Mouse (Mus musculus) neural tube, embryonic 14.5 days (tissue): ENCODE data around the gene Got2. TPM values are rescaled to one million over a fixed set of nuclear protein-coding genes. Genes with fewer than 3 reads are reported as not detected.
A peak's percentile ranks its signal among the peaks of the same experiment; 100 is the strongest.

Source experiments
- ATAC-seq: fragments of 200-750 bp; cut with Nextera tagmentation; 2 replicates; pipeline ENCODE4 v1.8.0; 2017; ENCODE audit warnings: low read depth, mild to moderate bottlenecking, moderate TSS enrichment, moderate library complexity
- H3K27ac ChIP-seq: fragments of 300-500 bp; sonication (generic); 2 replicates; pipeline ENCODE4 v1.5.1; 2014; ENCODE audit warnings: low read depth, mild to moderate bottlenecking, control low read depth, low read length, moderate library complexity, mixed read lengths
- H3K27me3 ChIP-seq: fragments of 300-500 bp; sonication (generic); 2 replicates; pipeline ENCODE4 v1.6.1; 2014; ENCODE audit warnings: low read length; ENCODE audit not compliant: control insufficient read depth, insufficient read depth
- H3K36me3 ChIP-seq: fragments of 300-500 bp; sonication (generic); 2 replicates; pipeline ENCODE4 v1.6.1; 2014; ENCODE audit warnings: low read length, mixed read lengths; ENCODE audit not compliant: control insufficient read depth, insufficient read depth
- H3K4me1 ChIP-seq: fragments of 300-500 bp; sonication (generic); 2 replicates; pipeline ENCODE4 v1.6.1; 2014; ENCODE audit warnings: low read length; ENCODE audit not compliant: control insufficient read depth, insufficient read depth
- H3K4me2 ChIP-seq: fragments of 300-500 bp; sonication (generic); 2 replicates; pipeline ENCODE4 v1.6.1; 2014; ENCODE audit warnings: mild to moderate bottlenecking, low read depth, low read length, control low read depth
- H3K4me3 ChIP-seq: fragments of 300-500 bp; sonication (generic); 2 replicates; pipeline ENCODE4 v1.5.1; 2014; ENCODE audit warnings: low read depth, low read length, control low read depth, mixed read lengths
- H3K9ac ChIP-seq: fragments of 300-500 bp; sonication (generic); replicated peaks from 2 replicates; pipeline ENCODE4 v1.6.1; 2014; ENCODE audit warnings: low read depth, mild to moderate bottlenecking, control low read depth, low read length, mixed read lengths
- H3K9me3 ChIP-seq: fragments of 300-500 bp; sonication (generic); 2 replicates; pipeline ENCODE4 v1.6.1; 2016; ENCODE audit warnings: low read length; ENCODE audit not compliant: control insufficient read depth
- WGBS: fragments of 180-500 bp; shearing (Covaris S2); extraction: QIAGEN DNeasy Blood & Tissue Kit; methylation state at CpG from one replicate; pipeline ENCODE4 v1.1.7; 2014; 5-methylcytosine and 5-hydroxymethylcytosine counted together
- polyA plus RNA-seq: library from polyadenylated mRNA; unstranded; fragments of >200 nt; fragmentation: Nextera tagmentation; extraction: Ambion mirVana; gene quantifications from 2 replicates; pipeline ENCODE4 v1.2.1, GENCODE M21; 2014

Gene Got2
- polyA plus RNA-seq = 90.2 and 104 TPM in 2 replicates

DNA sequence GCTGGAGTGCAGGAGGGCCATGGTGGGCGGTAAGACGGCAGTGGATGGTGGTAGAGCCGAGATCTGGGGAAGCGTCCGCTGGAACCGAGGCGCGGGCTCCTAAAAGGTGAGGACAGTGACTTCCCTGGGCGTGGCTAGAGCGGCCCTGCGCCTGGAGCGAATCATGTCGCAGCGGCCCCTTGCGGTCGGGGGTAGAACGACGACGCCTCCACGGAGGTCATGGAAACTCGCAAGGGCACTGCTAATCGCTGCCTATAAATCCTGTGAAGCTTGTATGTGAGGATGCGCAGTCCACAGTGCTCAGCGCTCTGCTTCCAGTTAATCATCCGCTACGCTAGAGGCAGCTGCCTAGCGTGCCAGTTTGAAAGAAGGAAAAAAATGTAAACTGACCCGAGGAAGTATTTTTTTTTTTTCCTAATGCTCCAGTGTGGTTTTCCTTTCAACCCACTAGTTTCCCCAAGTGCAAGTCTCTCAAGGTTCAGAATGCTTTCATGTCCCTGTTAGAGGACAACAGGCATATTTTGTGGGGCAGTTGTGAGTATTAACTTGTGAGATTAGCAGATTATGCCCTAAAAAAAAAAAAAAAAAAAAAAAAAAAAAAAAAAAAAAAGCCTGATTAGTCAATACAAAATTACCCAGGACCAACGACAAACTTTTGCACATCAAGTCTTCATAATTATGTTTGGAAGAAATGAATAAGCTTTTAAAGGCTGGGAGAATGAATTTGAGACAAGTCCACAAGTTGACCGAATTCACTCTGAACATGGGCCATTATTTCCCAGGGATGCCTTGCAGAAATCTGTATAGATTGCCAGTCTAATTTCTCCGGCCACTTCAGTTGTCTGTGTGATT, at the start of gene Got2:
Gene Got2 (minus strand): TSS at position 263 of the 852 bp plus-strand sequence.
- Histone ChIP-seq H3K27ac (peak within 1 kb of the TSS; percentile 81), H3K27me3 (no peaks in the 10 kb centered on the region), H3K9me3 (no peaks in the 10 kb centered on the region), H3K4me1 (peaks cover 15% of the 10 kb centered on the region), H3K9ac (peak within 1 kb of the TSS; percentile 80), H3K4me2 (peak within 1 kb of the TSS; percentile 84), H3K36me3 (no peaks in the 10 kb centered on the region), H3K4me3 (peak within 1 kb of the TSS; percentile 98)
- peak; percentile 92 for ATAC-seq
- WGBS = 8% methylated on average over 31 of the region's 31 CpGs

- no peak overlapping the region for H3K9ac ChIP-seq
- H3K36me3 ChIP-seq = no peaks in the 10 kb centered on the region
- WGBS = 95% methylated on average over 5 of the region's 5 CpGs
- no peak for ATAC-seq
- no peak overlapping the region for H3K4me2 ChIP-seq
- no peak overlapping the region for H3K27ac ChIP-seq
- no peak overlapping the region for H3K4me3 ChIP-seq
- no peaks in the 10 kb centered on the region for H3K9me3 ChIP-seq
- no peaks in the 10 kb centered on the region for H3K4me1 ChIP-seq
- no peaks in the 10 kb centered on the region for H3K27me3 ChIP-seq
Measured at GRCm38 (mm10) chr8:95932841-95933240, 44.5 kb upstream of the Got2 start.

DNA sequence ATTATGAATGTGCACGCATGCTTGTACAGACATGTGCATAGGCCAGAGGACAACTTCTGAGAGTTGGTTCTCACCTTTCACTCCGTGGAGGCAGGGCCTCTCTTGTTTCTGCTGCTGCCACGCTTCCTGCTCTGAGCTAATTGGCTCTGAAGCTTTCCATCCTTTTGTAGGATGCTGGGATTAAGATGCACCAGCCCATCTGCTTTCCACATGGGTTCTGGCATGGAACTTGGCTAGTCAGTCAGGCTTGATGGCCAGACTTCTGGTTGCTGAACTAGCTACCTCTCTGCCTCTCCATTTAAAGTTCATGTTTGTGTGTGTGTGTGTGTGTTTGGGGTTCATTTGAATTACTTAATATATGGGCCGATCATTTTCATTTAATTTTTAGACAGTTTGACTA, 41.5 kb upstream of the Got2 start:
- H3K36me3 ChIP-seq = no peaks in the 10 kb centered on the region
- H3K9me3 ChIP-seq = no peaks in the 10 kb centered on the region
- WGBS = 74% methylated on average over 4 of the region's 4 CpGs
- H3K4me1 ChIP-seq = no peaks in the 10 kb centered on the region
- no peak overlapping the region for H3K4me3 ChIP-seq
- H3K27ac ChIP-seq = no peak overlapping the region
- no peak overlapping the region for H3K9ac ChIP-seq
- no peak for ATAC-seq
- H3K27me3 ChIP-seq = no peaks in the 10 kb centered on the region
- H3K4me2 ChIP-seq = no peak overlapping the region

DNA sequence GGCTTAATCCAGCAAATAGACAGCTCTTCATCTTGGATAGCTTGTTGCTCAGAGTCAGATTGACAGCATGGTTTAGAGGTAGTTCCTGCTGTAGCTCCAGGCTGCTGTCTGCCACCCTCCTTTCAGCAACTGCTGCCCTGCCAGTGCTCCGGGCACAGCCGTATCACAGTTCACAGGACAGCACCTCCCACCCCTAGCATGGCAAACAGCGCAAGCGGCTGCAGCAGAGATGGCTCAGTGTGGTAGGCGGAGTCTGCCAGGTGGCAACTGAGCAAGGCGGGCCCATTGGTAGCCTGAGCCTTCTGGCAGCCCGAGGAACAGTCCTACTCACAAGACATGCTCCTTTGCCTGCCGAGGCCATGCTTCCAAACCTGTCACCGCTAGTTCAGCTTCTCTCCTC, 27.8 kb upstream of the Got2 start:
- no peaks in the 10 kb centered on the region for H3K9me3 ChIP-seq
- no peaks in the 10 kb centered on the region for H3K27me3 ChIP-seq
- 2% methylated on average over 9 of the region's 9 CpGs for WGBS
- peak; percentile 78; the same call in 1 of the 2 replicates for ATAC-seq
- no peak overlapping the region for H3K27ac ChIP-seq
- H3K4me3 ChIP-seq = peak overlapping the region; percentile 10; the same call in 1 of the 2 replicates
- no peaks in the 10 kb centered on the region for H3K36me3 ChIP-seq
- H3K4me2 ChIP-seq = peak overlapping the region; percentile 43
- H3K9ac ChIP-seq = peak overlapping the region; percentile 47; the same call in 1 of the 2 replicates
- H3K4me1 ChIP-seq = no peaks in the 10 kb centered on the region; the same call in 1 of the 2 replicates

DNA sequence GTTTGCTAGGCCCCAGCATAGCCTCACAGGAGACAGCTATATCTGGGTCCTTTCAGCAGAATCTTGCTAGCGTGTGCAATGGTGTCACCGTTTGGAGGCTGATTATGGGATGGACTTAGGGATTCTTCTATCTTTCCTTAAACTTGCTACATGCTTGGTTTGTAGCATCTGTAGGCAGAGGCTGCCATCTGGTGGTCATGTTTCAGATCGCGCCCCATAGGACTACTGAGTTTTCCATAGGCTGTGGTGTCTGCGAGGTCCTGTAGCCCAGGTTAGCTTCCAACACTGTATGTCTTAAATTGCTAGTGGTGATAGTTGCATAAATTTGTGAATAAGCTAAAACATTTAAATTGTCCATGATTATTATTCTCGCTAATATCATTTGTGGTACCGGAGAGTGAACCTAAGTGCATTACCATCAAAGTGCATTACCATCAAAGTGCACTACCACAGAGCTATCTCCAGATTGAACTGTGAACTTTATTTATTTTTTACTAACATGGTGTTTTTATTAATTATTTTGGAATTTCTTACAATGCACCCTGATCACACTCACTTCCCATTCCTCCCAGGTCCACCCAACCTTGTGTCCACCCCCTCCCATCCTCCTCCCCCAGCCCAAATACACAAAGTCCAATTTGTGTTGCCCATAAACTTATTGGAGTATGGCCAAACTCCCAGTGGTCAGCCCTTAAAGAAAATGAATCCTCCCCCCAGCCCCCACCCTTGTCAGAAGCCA, 26.7 kb upstream of the Got2 start:
- Histone ChIP-seq H3K9ac (no peak overlapping the region), H3K9me3 (no peaks in the 10 kb centered on the region), H3K36me3 (no peaks in the 10 kb centered on the region), H3K4me2 (no peak overlapping the region), H3K27ac (no peak overlapping the region), H3K4me3 (no peak overlapping the region), H3K4me1 (no peaks in the 10 kb centered on the region; the same call in 1 of the 2 replicates), H3K27me3 (no peaks in the 10 kb centered on the region)
- WGBS = 9% methylated on average over 7 of the region's 7 CpGs
- peak; percentile 89 for ATAC-seq

- no peak overlapping the region for H3K27ac ChIP-seq
- 86% methylated on average over 5 of the region's 5 CpGs for WGBS
- no peaks in the 10 kb centered on the region for H3K27me3 ChIP-seq
- H3K36me3 ChIP-seq = no peaks in the 10 kb centered on the region
- H3K4me2 ChIP-seq = no peak overlapping the region
- H3K4me1 ChIP-seq = no peaks in the 10 kb centered on the region; the same call in 1 of the 2 replicates
- no peak for ATAC-seq
- H3K9me3 ChIP-seq = no peaks in the 10 kb centered on the region
- no peak overlapping the region for H3K4me3 ChIP-seq
- H3K9ac ChIP-seq = no peak overlapping the region
Measured at GRCm38 (mm10) chr8:95911240-95911639, 22.9 kb upstream of the Got2 start.

- no peaks in the 10 kb centered on the region for H3K9me3 ChIP-seq
- ATAC-seq = no peak
- WGBS = 83% methylated on average over 11 of the region's 11 CpGs
Measured at GRCm38 (mm10) chr8:95907885-95908284, 19.5 kb upstream of the Got2 start.

DNA sequence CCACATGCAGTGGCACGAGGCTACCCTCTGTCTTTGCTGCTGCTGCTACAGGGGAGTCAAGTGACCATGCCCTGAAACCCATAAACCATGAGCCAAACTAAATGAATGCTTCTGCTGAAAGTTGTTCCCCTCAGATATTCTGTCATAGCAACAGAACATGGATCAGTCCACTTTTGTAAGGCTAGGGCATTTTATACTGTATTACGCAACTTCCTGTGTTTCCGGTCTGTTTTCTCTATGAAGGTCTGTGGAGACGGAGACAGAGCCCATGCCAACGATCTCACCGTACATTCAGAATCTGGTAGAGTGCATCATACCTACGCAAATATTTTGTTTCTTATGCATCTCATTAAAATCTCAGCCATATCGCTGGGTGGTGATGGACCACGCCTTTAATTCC, 18.4 kb upstream of the Got2 start:
- Histone ChIP-seq H3K27me3 (no peaks in the 10 kb centered on the region), H3K4me2 (no peak overlapping the region), H3K4me3 (no peak overlapping the region), H3K9ac (no peak overlapping the region), H3K36me3 (no peaks in the 10 kb centered on the region), H3K4me1 (no peaks in the 10 kb centered on the region), H3K27ac (no peak overlapping the region), H3K9me3 (no peaks in the 10 kb centered on the region)
- WGBS = 84% methylated on average over 9 of the region's 9 CpGs
- ATAC-seq = no peak

More at GRCm38 (mm10) chr8:95907885-95908284, 19.5 kb upstream of the Got2 start:
- Histone ChIP-seq H3K4me1 (no peaks in the 10 kb centered on the region), H3K4me2 (no peak overlapping the region), H3K9ac (no peak overlapping the region), H3K4me3 (no peak overlapping the region), H3K27ac (no peak overlapping the region), H3K36me3 (no peaks in the 10 kb centered on the region), H3K27me3 (no peaks in the 10 kb centered on the region)

- Histone ChIP-seq H3K9me3 (no peaks in the 10 kb centered on the region), H3K4me3 (no peak overlapping the region), H3K4me1 (no peaks in the 10 kb centered on the region), H3K4me2 (no peak overlapping the region), H3K27me3 (no peaks in the 10 kb centered on the region), H3K27ac (no peak overlapping the region), H3K36me3 (no peaks in the 10 kb centered on the region), H3K9ac (no peak overlapping the region)
- ATAC-seq = no peak
- 25% methylated on average over 7 of the region's 7 CpGs for whole genome bisulfite sequencing
Measured at GRCm38 (mm10) chr8:95901864-95902263, 13.5 kb upstream of the Got2 start.
